Mouse (Mus musculus) C2C12 (cell line): ENCODE measurements at regions not wholly inside any gene's neighbourhood (a gene's known extent, or its start where the extent isn't known, plus 50 kb on each side); places are given as distances from the start of the nearest gene placed in this dataset.

Experiments
- CTCF ChIP-seq: IDR thresholded peaks from one replicate; pipeline ENCODE4 v1.5.1; 2011; ENCODE audit not compliant: control insufficient read depth, insufficient read depth, insufficient read length
- MYOG ChIP-seq: IDR thresholded peaks from one replicate; pipeline ENCODE4 v1.6.1; 2011; ENCODE audit not compliant: control insufficient read depth, insufficient read length; ENCODE audit errors: extremely low read depth
- USF1 ChIP-seq: IDR thresholded peaks from one replicate; pipeline ENCODE4 v1.6.1; 2011; ENCODE audit warnings: low read depth, mild to moderate bottlenecking, control low read depth, moderate library complexity

- TF ChIP-seq CTCF (no peak), USF1 (no peak), MYOG (no peak)
These were observed 331.5 kb upstream of the Tmem132c start for GRCm38 (mm10) chr5:126910084-126910483.
